Mouse (Mus musculus) heart, embryonic 16.5 days (tissue): ENCODE data around the gene Clk1. TPM values are rescaled to one million over a fixed set of nuclear protein-coding genes. Genes with fewer than 3 reads are reported as not detected.
A peak's percentile ranks its signal among the peaks of the same experiment; 100 is the strongest.

ENCODE experiments used
- ATAC-seq: fragments of 200-750 bp; cut with Nextera tagmentation; replicated peaks from 2 replicates; pipeline ENCODE4 v1.8.0; 2017; ENCODE audit warnings: moderate number of reproducible peaks; ENCODE audit not compliant: insufficient read depth, low FRiP score; ENCODE audit errors: extremely low read depth
- H3K27ac ChIP-seq: fragments of 300-500 bp; sonication (generic); 2 replicates; pipeline ENCODE4 v1.5.1; 2014; ENCODE audit warnings: mild to moderate bottlenecking, low read length, control low read depth, moderate library complexity
- H3K27me3 ChIP-seq: fragments of 300-500 bp; sonication (generic); 2 replicates; pipeline ENCODE4 v1.6.1; 2014; ENCODE audit warnings: low read length, mixed read lengths; ENCODE audit not compliant: control insufficient read depth, insufficient read depth
- H3K36me3 ChIP-seq: fragments of 300-500 bp; sonication (generic); 2 replicates; pipeline ENCODE4 v1.6.1; 2014; ENCODE audit not compliant: control insufficient read depth, insufficient read depth
- H3K4me1 ChIP-seq: fragments of 300-500 bp; sonication (generic); 2 replicates; pipeline ENCODE4 v1.6.1; 2014; ENCODE audit warnings: low read length, mixed read lengths; ENCODE audit not compliant: control insufficient read depth, insufficient read depth
- H3K4me2 ChIP-seq: fragments of 300-500 bp; sonication (generic); 2 replicates; pipeline ENCODE4 v1.6.1; 2014; ENCODE audit warnings: low read depth, mild to moderate bottlenecking, control low read depth, low read length
- H3K4me3 ChIP-seq: fragments of 300-500 bp; sonication (generic); 2 replicates; pipeline ENCODE4 v1.5.1; 2014; ENCODE audit warnings: mild to moderate bottlenecking, control low read depth, low read length
- H3K9ac ChIP-seq: fragments of 300-500 bp; sonication (generic); 2 replicates; pipeline ENCODE4 v1.6.1; 2014; ENCODE audit warnings: low read length, control low read depth
- H3K9me3 ChIP-seq: fragments of 300-500 bp; sonication (generic); replicated peaks from 2 replicates; pipeline ENCODE4 v1.6.1; 2016; ENCODE audit warnings: low read length; ENCODE audit not compliant: control insufficient read depth
- WGBS: fragments of 180-500 bp; shearing (Covaris S2); extraction: QIAGEN DNeasy Blood & Tissue Kit; methylation state at CpG from one replicate; pipeline ENCODE4 v1.1.7; 2014; 5-methylcytosine and 5-hydroxymethylcytosine counted together
- polyA plus RNA-seq: library from polyadenylated mRNA; unstranded; fragments of >200 nt; fragmentation: Nextera tagmentation; extraction: Ambion mirVana; gene quantifications from 2 replicates; pipeline ENCODE4 v1.2.1, GENCODE M21; 2015

Clk1 gene
- polyA plus RNA-seq: 124 and 151 TPM in 2 replicates

- ATAC-seq: peak; percentile 97
- peak within 1 kb of the TSS; percentile 99 for H3K27ac ChIP-seq
- no peaks in the 10 kb centered on the region for H3K27me3 ChIP-seq
- no peaks in the 10 kb centered on the region for H3K9me3 ChIP-seq
- H3K4me3 ChIP-seq: peak within 1 kb of the TSS; percentile 81
- peak within 1 kb of the TSS; percentile 100 for H3K9ac ChIP-seq
- peaks cover 23% of the 10 kb centered on the region for H3K36me3 ChIP-seq
- H3K4me1 ChIP-seq: peaks cover 17% of the 10 kb centered on the region
- peak within 1 kb of the TSS; percentile 90 for H3K4me2 ChIP-seq
- under 1% methylated on average over 79 of the region's 79 CpGs for WGBS
These were observed at the start of gene Clk1 for GRCm38 (mm10) chr1:58423371-58424248. Clk1 (minus strand) TSS chr1:58424066.

- no peak overlapping the region for H3K27ac ChIP-seq
- H3K4me2 ChIP-seq: no peak overlapping the region
- H3K9me3 ChIP-seq: no peaks in the 10 kb centered on the region
- ATAC-seq: no peak
- H3K36me3 ChIP-seq: peaks cover 48% of the 10 kb centered on the region
- H3K4me3 ChIP-seq: no peak overlapping the region
- no peak overlapping the region for H3K9ac ChIP-seq
- 88% methylated on average over 4 of the region's 4 CpGs for WGBS
- no peaks in the 10 kb centered on the region for H3K4me1 ChIP-seq
- no peaks in the 10 kb centered on the region for H3K27me3 ChIP-seq
These were observed 41.7 kb upstream of the Clk1 start for GRCm38 (mm10) chr1:58465561-58465960.

- 86% methylated on average over 4 of the region's 4 CpGs for WGBS
- H3K27me3 ChIP-seq: no peaks in the 10 kb centered on the region
These were observed 41.2 kb upstream of the Clk1 start for GRCm38 (mm10) chr1:58465042-58465441.

GRCm38 (mm10) chr1:58463935-58464334 is 40.1 kb upstream of the Clk1 start:
- WGBS: 86% methylated on average over 2 of the region's 2 CpGs
- Histone ChIP-seq H3K4me3 (no peak overlapping the region), H3K9ac (no peak overlapping the region), H3K4me2 (no peak overlapping the region), H3K27ac (no peak overlapping the region), H3K4me1 (no peaks in the 10 kb centered on the region), H3K27me3 (no peaks in the 10 kb centered on the region), H3K9me3 (no peaks in the 10 kb centered on the region), H3K36me3 (peaks cover 38% of the 10 kb centered on the region)
- no peak for ATAC-seq

More at GRCm38 (mm10) chr1:58465042-58465441, 41.2 kb upstream of the Clk1 start:
- no peak overlapping the region for H3K4me3 ChIP-seq
- no peaks in the 10 kb centered on the region for H3K9me3 ChIP-seq
- ATAC-seq: no peak
- no peak overlapping the region for H3K4me2 ChIP-seq
- no peak overlapping the region for H3K27ac ChIP-seq
- H3K9ac ChIP-seq: no peak overlapping the region
- no peaks in the 10 kb centered on the region for H3K4me1 ChIP-seq
- peaks cover 49% of the 10 kb centered on the region for H3K36me3 ChIP-seq

GRCm38 (mm10) chr1:58460566-58460965 is 36.7 kb upstream of the Clk1 start:
- ATAC-seq: no peak
- 90% methylated on average over 3 of the region's 3 CpGs for WGBS

GRCm38 (mm10) chr1:58458867-58459266 is 35.0 kb upstream of the Clk1 start:
- Histone ChIP-seq H3K9me3 (no peaks in the 10 kb centered on the region), H3K9ac (no peak overlapping the region), H3K36me3 (peaks cover 43% of the 10 kb centered on the region), H3K27ac (no peak overlapping the region; the same call in 1 of the 2 replicates), H3K4me2 (no peak overlapping the region), H3K4me3 (no peak overlapping the region), H3K27me3 (no peaks in the 10 kb centered on the region), H3K4me1 (peaks cover 4% of the 10 kb centered on the region; the same call in 1 of the 2 replicates)
- 38% methylated on average over 2 of the region's 2 CpGs for WGBS
- peak; percentile 52 for ATAC-seq

More at GRCm38 (mm10) chr1:58460566-58460965, 36.7 kb upstream of the Clk1 start:
- Histone ChIP-seq H3K9me3 (no peaks in the 10 kb centered on the region), H3K4me1 (peaks cover 4% of the 10 kb centered on the region; the same call in 1 of the 2 replicates), H3K4me3 (no peak overlapping the region), H3K4me2 (no peak overlapping the region), H3K27me3 (no peaks in the 10 kb centered on the region), H3K27ac (no peak overlapping the region), H3K9ac (no peak overlapping the region), H3K36me3 (peaks cover 48% of the 10 kb centered on the region)

GRCm38 (mm10) chr1:58458175-58458574 is 34.3 kb upstream of the Clk1 start:
- peaks cover 45% of the 10 kb centered on the region for H3K36me3 ChIP-seq
- no peak overlapping the region for H3K9ac ChIP-seq
- ATAC-seq: no peak
- no peak overlapping the region for H3K27ac ChIP-seq
- no peak overlapping the region for H3K4me3 ChIP-seq
- no peaks in the 10 kb centered on the region for H3K9me3 ChIP-seq
- H3K4me2 ChIP-seq: no peak overlapping the region
- WGBS: 77% methylated on average over 5 of the region's 5 CpGs
- H3K4me1 ChIP-seq: peaks cover 4% of the 10 kb centered on the region; the same call in 1 of the 2 replicates
- no peaks in the 10 kb centered on the region for H3K27me3 ChIP-seq

- 89% methylated on average over 6 of the region's 6 CpGs for WGBS
- H3K4me1 ChIP-seq: peaks cover 4% of the 10 kb centered on the region; the same call in 1 of the 2 replicates
- no peak overlapping the region for H3K4me3 ChIP-seq
- ATAC-seq: no peak
- H3K9me3 ChIP-seq: no peaks in the 10 kb centered on the region
- no peaks in the 10 kb centered on the region for H3K27me3 ChIP-seq
- H3K4me2 ChIP-seq: no peak overlapping the region
- H3K9ac ChIP-seq: no peak overlapping the region
- H3K36me3 ChIP-seq: peaks cover 42% of the 10 kb centered on the region
- H3K27ac ChIP-seq: no peak overlapping the region
These were observed 30.4 kb upstream of the Clk1 start for GRCm38 (mm10) chr1:58454316-58454715.

GRCm38 (mm10) chr1:58448396-58448795 is 24.5 kb upstream of the Clk1 start:
- Histone ChIP-seq H3K36me3 (peaks cover 24% of the 10 kb centered on the region), H3K4me1 (peaks cover 13% of the 10 kb centered on the region), H3K9ac (no peak overlapping the region), H3K27ac (no peak overlapping the region), H3K4me3 (no peak overlapping the region), H3K4me2 (no peak overlapping the region), H3K27me3 (no peaks in the 10 kb centered on the region), H3K9me3 (no peaks in the 10 kb centered on the region)
- no peak for ATAC-seq
- WGBS: 83% methylated on average over 7 of the region's 7 CpGs
